Mouse (Mus musculus): ENCODE results near the gene Ttc28.

- TF ChIP-seq CTCF (IDR thresholded peaks at IDR 0.05) (no peak), EP300 (IDR thresholded peaks at IDR 0.05) (no peak)
These were observed 372.5 kb downstream of the Ttc28 start for GRCm38 (mm10) chr5:111252147-111252546.

Measured in lung, postnatal 0 days (tissue).